Mouse (Mus musculus) heart, postnatal 0 days (tissue): ENCODE results near the gene Ccdc194. TPM values are rescaled to one million over a fixed set of nuclear protein-coding genes. Genes with fewer than 3 reads are reported as not detected.
A peak's percentile ranks its signal among the peaks of the same experiment; 100 is the strongest.

Source experiments
- ATAC-seq: fragments of 200-750 bp; cut with Nextera tagmentation; 2 replicates; pipeline ENCODE4 v1.8.0; 2017; ENCODE audit warnings: low read depth, moderate number of reproducible peaks, moderate library complexity; ENCODE audit not compliant: insufficient read depth
- DNase-seq: peaks from one replicate; pipeline ENCODE4 v3.0.0-alpha.2; 2016; ENCODE audit warnings: low spot score
- H3K27ac ChIP-seq: fragments of 300-500 bp; sonication (generic); 2 replicates; pipeline ENCODE4 v1.5.1; 2014; ENCODE audit warnings: low read depth, mild to moderate bottlenecking
- H3K27me3 ChIP-seq: fragments of 300-500 bp; sonication (generic); 2 replicates; pipeline ENCODE4 v1.6.1; 2014; ENCODE audit warnings: low read length, mixed read lengths; ENCODE audit not compliant: control insufficient read depth, insufficient read depth
- H3K36me3 ChIP-seq: fragments of 300-500 bp; sonication (generic); replicated peaks from 2 replicates; pipeline ENCODE4 v1.6.1; 2014; ENCODE audit warnings: low read length, mixed read lengths; ENCODE audit not compliant: control insufficient read depth, insufficient read depth
- H3K4me1 ChIP-seq: fragments of 300-500 bp; sonication (generic); 2 replicates; pipeline ENCODE4 v1.6.1; 2014; ENCODE audit warnings: antibody characterized with exemption; ENCODE audit not compliant: control insufficient read depth, insufficient read depth
- H3K4me2 ChIP-seq: fragments of 300-500 bp; sonication (generic); 2 replicates; pipeline ENCODE4 v1.6.1; 2014; ENCODE audit warnings: low read depth, mild to moderate bottlenecking, low read length, moderate library complexity
- H3K4me3 ChIP-seq: fragments of 300-500 bp; sonication (generic); 2 replicates; pipeline ENCODE4 v1.5.1; 2014; ENCODE audit warnings: low read depth, low read length
- H3K9ac ChIP-seq: fragments of 300-500 bp; sonication (generic); replicated peaks from 2 replicates; pipeline ENCODE4 v1.6.1; 2014; ENCODE audit warnings: low read depth, low read length, mixed read lengths
- H3K9me3 ChIP-seq: fragments of 300-500 bp; sonication (generic); replicated peaks from 2 replicates; pipeline ENCODE4 v1.6.1; 2016; ENCODE audit warnings: low read length; ENCODE audit not compliant: control insufficient read depth
- CTCF ChIP-seq: IDR thresholded peaks from 2 replicates; pipeline ENCODE4 v1.5.1; 2016; ENCODE audit warnings: antibody characterized with exemption, control low read depth, low read depth
- EP300 ChIP-seq: IDR thresholded peaks from 2 replicates; pipeline ENCODE4 v1.6.1; 2016; ENCODE audit warnings: antibody characterized with exemption, low read depth
- WGBS: fragments of 180-500 bp; shearing (Covaris S2); extraction: QIAGEN DNeasy Blood & Tissue Kit; methylation state at CpG from one replicate; pipeline ENCODE4 v1.1.7; 2014; 5-methylcytosine and 5-hydroxymethylcytosine counted together
- polyA plus RNA-seq: library from polyadenylated mRNA; unstranded; fragments of >200 nt; fragmentation: Nextera tagmentation; extraction: Ambion mirVana; gene quantifications from 2 replicates; pipeline ENCODE4 v1.2.1, GENCODE M21; 2015
- total RNA-seq: library from RNA; depleted of rRNA; stranded (reverse); fragments of >200 nt; gene quantifications from 2 replicates; pipeline ENCODE4 v1.2.3, GENCODE M21; 2014; ENCODE audit warnings: low replicate concordance

Ccdc194 gene
- total and polyA plus RNA-seq, 2 experiments from 2014 or later, result 0.12 TPM; not detected in 1

DNA sequence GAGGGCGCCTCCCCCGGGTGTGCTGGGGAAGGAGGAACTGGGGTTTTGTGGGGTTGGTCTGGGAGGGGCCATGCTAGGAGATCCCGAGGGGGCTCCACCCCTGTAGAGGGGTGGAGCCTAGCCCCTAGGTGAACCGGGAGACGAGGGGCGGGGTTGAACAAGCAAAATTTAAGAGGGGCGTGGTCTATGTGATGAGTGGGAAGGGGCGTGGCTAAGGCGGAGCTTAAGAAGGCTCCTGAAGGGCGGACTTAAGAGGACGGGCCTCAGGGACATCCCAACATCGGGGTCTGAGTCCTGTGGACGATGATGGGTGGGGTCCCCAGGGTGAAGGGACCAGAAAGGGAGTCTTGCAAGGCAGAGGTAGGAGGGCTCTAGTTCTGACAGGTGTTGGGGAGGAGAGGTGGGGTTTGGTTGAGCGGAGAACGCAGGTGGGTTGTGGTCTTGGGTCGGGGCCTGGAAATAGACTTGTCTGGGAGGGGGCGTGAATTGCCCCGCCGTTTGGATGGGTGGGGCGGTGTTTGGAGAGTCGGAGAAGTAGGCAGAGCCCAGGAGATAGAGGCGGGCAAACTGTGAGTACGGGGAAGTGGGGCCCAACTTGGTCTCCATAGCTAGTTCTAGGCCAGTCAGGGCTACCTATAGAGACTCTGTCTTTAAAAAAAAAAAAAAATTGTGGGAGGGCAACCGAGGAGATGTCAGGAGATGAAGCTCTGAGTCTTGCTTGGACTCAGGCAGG lies 33.6 kb upstream of the Ccdc194 start:
- Histone ChIP-seq H3K27me3 (peaks cover 53% of the 10 kb centered on the region), H3K27ac (no peak overlapping the region), H3K4me1 (0 out of 2 replicates have a peak, but pooled peaks cover 4% of the 10 kb centered on the region), H3K4me2 (peak overlapping the region; percentile 67), H3K9me3 (no peaks in the 10 kb centered on the region), H3K36me3 (no peaks in the 10 kb centered on the region), H3K4me3 (peak overlapping the region; percentile 46), H3K9ac (0 out of 2 replicates have a peak overlapping the region, but pooled peaks have one; percentile 20)
- no peak for ATAC-seq
- 5% methylated on average over 24 of the region's 24 CpGs for WGBS
- no peak for DNase-seq
- no peak for TF ChIP-seq EP300
- no peak for TF ChIP-seq CTCF

DNA sequence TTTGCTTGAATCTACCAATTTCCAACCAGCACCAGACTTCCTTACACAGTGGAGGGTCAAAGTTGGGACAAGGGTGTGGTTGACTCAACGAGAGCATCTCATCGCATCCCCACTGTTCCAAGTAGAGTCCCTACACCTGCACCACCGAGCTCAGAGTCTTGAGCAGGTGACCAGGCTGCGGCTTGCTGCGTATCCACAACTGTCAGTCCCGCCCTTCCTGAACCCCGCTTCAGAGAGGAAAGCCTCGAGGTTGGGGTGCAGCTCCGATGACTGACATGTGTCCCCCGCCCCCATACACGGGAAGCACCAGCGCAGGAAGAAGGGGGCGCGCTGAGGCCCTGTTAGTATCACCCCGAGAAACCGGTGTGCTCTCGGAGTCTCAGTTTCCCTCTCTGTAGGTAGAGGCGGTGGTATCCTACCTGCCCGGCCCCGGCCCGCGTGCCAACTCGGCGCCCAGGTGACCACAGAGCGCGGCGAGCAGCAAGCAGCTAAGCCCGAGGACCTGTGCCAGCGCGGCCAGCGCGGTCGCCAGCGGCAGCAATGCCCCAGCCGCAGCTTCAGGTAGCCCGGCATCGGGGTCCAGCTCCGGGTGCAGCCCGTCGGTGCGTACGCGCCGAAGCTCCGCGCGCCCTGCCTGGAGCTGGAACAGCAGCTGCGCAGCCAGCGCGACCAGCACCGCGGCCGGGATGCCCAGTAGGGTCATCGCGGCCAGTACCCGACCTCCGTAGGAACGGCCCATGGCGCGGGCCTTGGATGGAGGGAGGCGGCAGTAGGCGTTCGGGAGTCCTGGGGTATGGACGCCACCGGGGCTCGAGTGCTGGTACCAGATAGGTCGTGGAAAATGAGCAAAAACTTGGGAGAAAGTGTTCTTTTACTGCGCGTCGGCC lies 32.8 kb upstream of the Ccdc194 start, which contains the start of gene Tmem221:
Gene Tmem221, minus strand, starts transcription at position 801 of the 887 bp plus-strand sequence.
- no peak within 1 kb of the TSS; the same call in 1 of the 2 replicates for H3K27ac ChIP-seq
- no peak for DNase-seq
- H3K4me2 ChIP-seq, result peak within 1 kb of the TSS; percentile 67
- H3K4me3 ChIP-seq, result peak within 1 kb of the TSS; percentile 46
- H3K9ac ChIP-seq, result 0 out of 2 replicates have a peak within 1 kb of the TSS, but pooled peaks have one; percentile 20
- peaks cover 53% of the 10 kb centered on the region for H3K27me3 ChIP-seq
- TF ChIP-seq EP300 (no peak), CTCF (no peak)
- no peaks in the 10 kb centered on the region for H3K36me3 ChIP-seq
- no peaks in the 10 kb centered on the region for H3K9me3 ChIP-seq
- 5% methylated on average over 62 of the region's 70 CpGs for WGBS
- 0 out of 2 replicates have a peak, but pooled peaks cover 4% of the 10 kb centered on the region for H3K4me1 ChIP-seq
- no peak for ATAC-seq

DNA sequence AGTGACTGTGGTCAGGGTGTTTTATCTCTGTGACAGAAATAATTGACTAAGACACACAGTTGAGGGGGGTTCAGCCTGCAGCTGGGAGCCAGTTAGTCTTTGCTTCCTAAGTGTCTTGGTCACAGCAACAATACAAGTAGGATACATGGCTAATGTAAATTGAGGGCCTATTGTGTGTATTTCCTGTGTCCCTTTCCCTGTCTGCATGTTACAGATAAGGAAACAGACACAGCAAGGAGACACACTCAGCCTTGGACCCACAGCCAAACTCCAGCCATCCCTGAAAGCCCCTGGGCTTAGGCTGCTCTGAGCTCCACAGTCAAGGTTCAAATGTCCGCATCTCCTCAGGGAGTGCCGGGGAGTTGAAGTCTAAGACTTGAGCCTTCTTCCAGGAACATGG lies 29.1 kb upstream of the Ccdc194 start:
- Histone ChIP-seq H3K9ac (no peak overlapping the region), H3K4me3 (no peak overlapping the region), H3K4me2 (no peak overlapping the region), H3K4me1 (0 out of 2 replicates have a peak, but pooled peaks cover 4% of the 10 kb centered on the region), H3K27ac (no peak overlapping the region), H3K9me3 (no peaks in the 10 kb centered on the region), H3K36me3 (no peaks in the 10 kb centered on the region), H3K27me3 (peaks cover 25% of the 10 kb centered on the region)
- 94% methylated on average over 2 of the region's 2 CpGs for WGBS
- peak; percentile 25 for ATAC-seq
- TF ChIP-seq CTCF, result no peak
- TF ChIP-seq EP300, result no peak
- no peak for DNase-seq

DNA sequence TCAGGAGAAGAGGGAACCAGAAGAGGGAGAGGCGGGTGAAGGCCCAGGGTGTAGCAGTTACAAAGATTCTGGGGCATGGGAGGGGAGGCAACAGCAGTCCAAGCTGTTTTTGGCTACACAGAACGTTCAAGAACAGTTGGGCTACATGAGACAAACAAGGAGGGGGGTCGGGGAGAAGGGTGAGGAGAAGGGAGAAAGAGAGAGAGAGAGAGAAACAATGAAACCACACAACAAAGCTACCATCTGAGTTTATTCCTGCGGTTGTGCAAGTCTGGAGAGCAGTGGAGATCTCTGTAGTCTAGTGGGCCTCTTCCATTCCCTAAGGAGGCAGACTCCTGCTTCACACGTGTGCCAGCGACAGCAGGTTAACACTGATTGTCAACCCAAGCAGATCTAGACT lies 28.5 kb upstream of the Ccdc194 start:
- Histone ChIP-seq H3K27ac (peak overlapping the region; percentile 34; the same call in 1 of the 2 replicates), H3K4me3 (no peak overlapping the region), H3K27me3 (peaks cover 18% of the 10 kb centered on the region), H3K4me1 (0 out of 2 replicates have a peak, but pooled peaks cover 4% of the 10 kb centered on the region), H3K9me3 (no peaks in the 10 kb centered on the region), H3K36me3 (no peaks in the 10 kb centered on the region), H3K9ac (no peak overlapping the region), H3K4me2 (no peak overlapping the region)
- ATAC-seq (no peak), DNase-seq (no peak)
- WGBS, result 64% methylated on average over 6 of the region's 6 CpGs
- TF ChIP-seq CTCF (no peak), EP300 (no peak)

DNA sequence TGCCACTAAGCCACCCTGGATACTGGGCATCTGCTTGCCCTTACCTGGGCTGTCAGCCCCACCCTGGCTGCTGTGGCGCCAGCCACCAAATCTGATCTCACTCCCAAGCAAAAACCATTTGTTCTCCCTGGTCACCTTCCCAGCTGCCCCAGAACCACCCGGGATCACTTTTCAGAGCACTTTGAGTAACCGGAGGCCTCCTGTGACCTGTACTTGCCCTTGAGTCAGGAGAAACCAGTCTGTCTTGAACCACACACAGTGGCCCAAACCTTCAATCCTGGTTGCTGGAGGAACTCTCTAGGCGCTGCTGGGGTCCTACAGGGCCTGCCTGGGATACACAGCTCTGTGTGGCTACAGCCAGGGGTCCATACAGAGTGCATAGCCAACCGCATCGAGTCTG lies 27.3 kb upstream of the Ccdc194 start:
- H3K4me2 ChIP-seq, result no peak overlapping the region
- H3K27me3 ChIP-seq, result peaks cover 6% of the 10 kb centered on the region
- TF ChIP-seq CTCF (no peak), EP300 (no peak)
- no peak for ATAC-seq
- no peak overlapping the region for H3K9ac ChIP-seq
- peaks cover 9% of the 10 kb centered on the region for H3K36me3 ChIP-seq
- 60% methylated on average over 6 of the region's 6 CpGs for WGBS
- DNase-seq, result no peak
- H3K4me3 ChIP-seq, result no peak overlapping the region
- no peak overlapping the region for H3K27ac ChIP-seq
- no peaks in the 10 kb centered on the region for H3K9me3 ChIP-seq
- no peaks in the 10 kb centered on the region for H3K4me1 ChIP-seq
